Mouse (Mus musculus): ENCODE measurements at regions not wholly inside any gene's neighbourhood (a gene's known extent, or its start where the extent isn't known, plus 50 kb on each side); places are given as distances from the start of the nearest gene placed in this dataset.
A peak's percentile ranks its signal among the peaks of the same experiment; 100 is the strongest.

DNA sequence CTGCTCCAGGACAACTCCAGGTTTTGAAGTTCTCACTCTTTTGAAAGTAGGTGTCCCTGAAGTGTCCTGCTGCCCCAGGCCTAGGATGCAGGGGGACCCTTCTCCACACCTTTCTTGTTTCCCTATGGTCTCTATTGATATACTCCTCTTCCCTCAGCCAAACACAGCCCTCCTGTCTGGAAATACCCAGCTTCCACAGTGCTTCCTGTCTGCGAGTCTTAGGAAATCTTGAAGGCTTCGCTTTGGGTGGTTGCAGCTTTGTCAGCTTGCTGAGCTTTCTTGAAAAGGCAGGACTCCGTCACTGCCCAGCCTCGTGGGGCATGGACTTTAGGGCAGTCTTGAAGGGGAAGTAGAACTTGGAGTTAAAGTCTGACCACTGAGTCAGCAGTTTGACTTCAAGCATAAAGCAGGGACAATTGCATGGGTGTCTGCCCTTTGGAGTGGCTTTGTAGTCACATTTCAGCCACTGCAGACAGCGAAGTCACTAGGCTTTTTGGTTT lies 51.1 kb upstream of the Lrrc52 start:
- Histone ChIP-seq H3K9ac (ENCODE audit: low read depth, low read length) (no peak overlapping the region), H3K79me2 (replicated peaks; ENCODE audit: control insufficient read depth, insufficient read depth, low read length) (no peaks in the 10 kb centered on the region), H3K27me3 (ENCODE audit: control insufficient read depth, insufficient read depth, low read length) (no peaks in the 10 kb centered on the region), H3K4me1 (ENCODE audit: control insufficient read depth, insufficient read depth, low read length) (no peaks in the 10 kb centered on the region), H3K36me3 (ENCODE audit: control insufficient read depth, insufficient read depth, low read length) (no peaks in the 10 kb centered on the region), H3K27ac (no peak overlapping the region), H3K4me3 (no peak overlapping the region)
- WGBS, result 65% methylated on average over 5 of the region's 5 CpGs
- intact Hi-C loops (cut with DNase I), result no loop called here
- no peak for DNase-seq
- TF ChIP-seq CTCF (IDR thresholded peaks at IDR 0.05) (no peak), POLR2A (IDR thresholded peaks at IDR 0.05; ENCODE audit: insufficient read depth, low read depth, low read length) (no peak), EP300 (IDR thresholded peaks at IDR 0.05; ENCODE audit: insufficient read depth, low read depth, low read length) (no peak)

DNA sequence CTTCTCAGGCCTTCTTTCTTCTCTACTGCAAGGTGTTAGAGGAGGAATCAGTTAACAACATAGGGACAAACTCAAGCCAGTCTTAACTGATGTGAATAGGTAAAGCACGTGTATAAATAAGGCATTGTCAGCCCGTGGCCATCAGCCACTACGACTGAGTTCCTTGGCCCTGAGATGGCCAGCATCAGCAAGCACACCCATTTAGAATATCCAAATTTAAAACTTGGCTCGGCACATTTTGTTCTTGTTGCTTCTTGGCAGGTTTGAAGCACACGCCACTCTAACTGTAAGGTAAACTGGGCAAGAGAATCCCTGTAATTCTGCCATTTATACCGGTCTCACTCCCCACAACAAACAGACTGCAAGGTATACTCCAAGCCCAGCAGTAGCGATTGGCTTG lies 57.3 kb upstream of the Lrrc52 start:
- Histone ChIP-seq H3K27ac (peak overlapping the region; percentile 61), H3K4me1 (ENCODE audit: control insufficient read depth, insufficient read depth, low read length) (peaks cover 3% of the 10 kb centered on the region; the same call in 1 of the 2 replicates), H3K4me3 (no peak overlapping the region), H3K27me3 (ENCODE audit: control insufficient read depth, insufficient read depth, low read length) (no peaks in the 10 kb centered on the region), H3K36me3 (ENCODE audit: control insufficient read depth, insufficient read depth, low read length) (no peaks in the 10 kb centered on the region), H3K79me2 (replicated peaks; ENCODE audit: control insufficient read depth, insufficient read depth, low read length) (no peaks in the 10 kb centered on the region), H3K9ac (ENCODE audit: low read depth, low read length) (no peak overlapping the region)
- intact Hi-C loops (cut with DNase I), result loop anchor here (5.0 to 10.0 kb wide), 2 partner anchors 59 to 98 kb away; partner anchors contain the start of gene Lrrc52
- peak in 1 of 2 experiments; percentile 27 for DNase-seq
- 62% methylated on average over 7 of the region's 7 CpGs for WGBS
- TF ChIP-seq CTCF (IDR thresholded peaks at IDR 0.05) (no peak), EP300 (IDR thresholded peaks at IDR 0.05; ENCODE audit: insufficient read depth, low read depth, low read length) (0 out of 2 replicates have a peak, but pooled peaks have one; percentile 29), POLR2A (IDR thresholded peaks at IDR 0.05; ENCODE audit: insufficient read depth, low read depth, low read length) (no peak)

DNA sequence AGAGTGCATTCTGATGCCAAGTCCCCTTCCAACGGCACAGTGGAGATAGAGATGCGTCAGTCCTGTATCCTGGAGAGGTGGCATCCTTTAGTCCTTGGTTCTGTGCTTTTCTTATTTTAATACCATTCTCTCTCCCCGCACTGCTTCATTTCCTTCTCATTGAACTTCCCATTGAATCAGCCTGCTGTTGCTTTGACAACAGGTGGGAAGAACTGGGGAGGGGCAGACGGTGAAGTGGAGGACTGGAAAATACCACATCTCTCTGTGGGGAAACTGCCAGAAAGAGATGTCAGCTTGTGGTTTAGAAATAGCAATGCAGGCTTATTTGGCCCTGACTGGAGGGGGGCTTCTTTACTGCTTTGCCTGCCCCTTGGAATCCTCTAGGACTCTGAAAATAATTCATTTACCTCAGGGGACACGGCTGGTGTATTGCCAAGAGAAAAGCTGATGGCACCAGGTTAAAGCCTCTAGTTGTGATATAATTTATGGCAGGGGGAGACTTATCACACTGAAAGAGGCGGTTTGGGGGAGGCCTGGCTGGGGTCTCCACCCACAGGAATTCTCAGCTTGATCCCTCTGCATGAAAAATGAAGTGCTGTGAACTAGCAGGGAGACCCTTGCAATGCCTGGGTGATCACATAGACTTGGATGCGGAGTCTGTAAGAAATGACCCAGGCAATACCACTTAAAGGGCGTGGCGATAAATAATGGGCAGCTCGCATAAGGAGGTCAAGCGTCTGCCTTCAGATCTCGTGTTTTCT lies 65.4 kb upstream of the Rxrg start:
- Histone ChIP-seq H3K36me3 (ENCODE audit: control insufficient read depth, insufficient read depth, low read length) (no peaks in the 10 kb centered on the region), H3K27me3 (ENCODE audit: control insufficient read depth, insufficient read depth, low read length) (no peaks in the 10 kb centered on the region), H3K79me2 (replicated peaks; ENCODE audit: control insufficient read depth, insufficient read depth, low read length) (no peaks in the 10 kb centered on the region), H3K4me3 (no peak overlapping the region), H3K4me1 (ENCODE audit: control insufficient read depth, insufficient read depth, low read length) (no peaks in the 10 kb centered on the region), H3K9ac (ENCODE audit: low read depth, low read length) (no peak overlapping the region), H3K27ac (no peak overlapping the region)
- intact Hi-C loops (cut with DNase I), result no loop called here
- 79% methylated on average over 12 of the region's 12 CpGs for WGBS
- no peak for TF ChIP-seq CTCF (IDR thresholded peaks at IDR 0.05)
- TF ChIP-seq POLR2A (IDR thresholded peaks at IDR 0.05; ENCODE audit: insufficient read depth, low read depth, low read length), result no peak
- no peak for TF ChIP-seq EP300 (IDR thresholded peaks at IDR 0.05; ENCODE audit: insufficient read depth, low read depth, low read length)
- no peak for DNase-seq

DNA sequence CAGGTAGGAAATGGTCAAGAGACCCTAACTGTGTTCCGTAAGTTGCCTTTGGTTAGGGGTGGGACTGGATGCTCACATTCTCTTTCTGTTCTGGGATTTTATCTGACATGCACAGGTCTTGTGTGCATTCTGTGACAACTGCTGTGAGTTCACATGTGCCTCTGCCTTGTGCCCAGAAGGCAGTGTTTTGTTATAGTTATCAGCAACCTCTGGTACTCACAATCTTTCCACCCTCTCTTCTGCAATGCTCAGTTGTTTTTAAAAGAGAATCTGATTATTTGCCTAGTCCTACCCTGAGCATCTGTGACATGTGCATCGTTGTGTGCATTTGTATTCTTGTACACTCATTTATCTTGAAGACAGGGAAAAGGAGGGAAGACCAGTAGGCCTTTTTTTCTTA lies 52.2 kb upstream of the Rxrg start:
- no peak for DNase-seq
- Histone ChIP-seq H3K4me3 (no peak overlapping the region), H3K27me3 (ENCODE audit: control insufficient read depth, insufficient read depth, low read length) (no peaks in the 10 kb centered on the region), H3K4me1 (ENCODE audit: control insufficient read depth, insufficient read depth, low read length) (no peaks in the 10 kb centered on the region), H3K9ac (ENCODE audit: low read depth, low read length) (no peak overlapping the region), H3K79me2 (replicated peaks; ENCODE audit: control insufficient read depth, insufficient read depth, low read length) (no peaks in the 10 kb centered on the region), H3K36me3 (ENCODE audit: control insufficient read depth, insufficient read depth, low read length) (no peaks in the 10 kb centered on the region), H3K27ac (no peak overlapping the region)
- intact Hi-C loops (cut with DNase I), result no loop called here
- no peak for TF ChIP-seq EP300 (IDR thresholded peaks at IDR 0.05; ENCODE audit: insufficient read depth, low read depth, low read length)
- TF ChIP-seq POLR2A (IDR thresholded peaks at IDR 0.05; ENCODE audit: insufficient read depth, low read depth, low read length), result no peak
- TF ChIP-seq CTCF (IDR thresholded peaks at IDR 0.05), result no peak
- WGBS, result 74% methylated on average over 2 of the region's 2 CpGs

- Histone ChIP-seq H3K79me2 (replicated peaks; ENCODE audit: control insufficient read depth, insufficient read depth, low read length) (no peaks in the 10 kb centered on the region), H3K4me1 (ENCODE audit: control insufficient read depth, insufficient read depth, low read length) (no peaks in the 10 kb centered on the region), H3K27me3 (ENCODE audit: control insufficient read depth, insufficient read depth, low read length) (no peaks in the 10 kb centered on the region), H3K4me3 (no peak overlapping the region), H3K36me3 (ENCODE audit: control insufficient read depth, insufficient read depth, low read length) (no peaks in the 10 kb centered on the region), H3K27ac (no peak overlapping the region), H3K9ac (ENCODE audit: low read depth, low read length) (no peak overlapping the region)
- no peak for TF ChIP-seq POLR2A (IDR thresholded peaks at IDR 0.05; ENCODE audit: insufficient read depth, low read depth, low read length)
- no peak for TF ChIP-seq EP300 (IDR thresholded peaks at IDR 0.05; ENCODE audit: insufficient read depth, low read depth, low read length)
- no peak for TF ChIP-seq CTCF (IDR thresholded peaks at IDR 0.05)
- no peak for DNase-seq
- intact Hi-C loops (cut with DNase I), result no loop called here
- 81% methylated on average over 5 of the region's 5 CpGs for WGBS
Measured at GRCm38 (mm10) chr1:167547248-167547647, 50.9 kb upstream of the Rxrg start.
